Mouse (Mus musculus): ENCODE measurements around the gene Dync2h1.
"Not testable (repeated sequence)": the region's sequence is repeated elsewhere in the genome, so short reads cannot be mapped to it uniquely, and the experiment has no call there.

Gene Dync2h1

DNA sequence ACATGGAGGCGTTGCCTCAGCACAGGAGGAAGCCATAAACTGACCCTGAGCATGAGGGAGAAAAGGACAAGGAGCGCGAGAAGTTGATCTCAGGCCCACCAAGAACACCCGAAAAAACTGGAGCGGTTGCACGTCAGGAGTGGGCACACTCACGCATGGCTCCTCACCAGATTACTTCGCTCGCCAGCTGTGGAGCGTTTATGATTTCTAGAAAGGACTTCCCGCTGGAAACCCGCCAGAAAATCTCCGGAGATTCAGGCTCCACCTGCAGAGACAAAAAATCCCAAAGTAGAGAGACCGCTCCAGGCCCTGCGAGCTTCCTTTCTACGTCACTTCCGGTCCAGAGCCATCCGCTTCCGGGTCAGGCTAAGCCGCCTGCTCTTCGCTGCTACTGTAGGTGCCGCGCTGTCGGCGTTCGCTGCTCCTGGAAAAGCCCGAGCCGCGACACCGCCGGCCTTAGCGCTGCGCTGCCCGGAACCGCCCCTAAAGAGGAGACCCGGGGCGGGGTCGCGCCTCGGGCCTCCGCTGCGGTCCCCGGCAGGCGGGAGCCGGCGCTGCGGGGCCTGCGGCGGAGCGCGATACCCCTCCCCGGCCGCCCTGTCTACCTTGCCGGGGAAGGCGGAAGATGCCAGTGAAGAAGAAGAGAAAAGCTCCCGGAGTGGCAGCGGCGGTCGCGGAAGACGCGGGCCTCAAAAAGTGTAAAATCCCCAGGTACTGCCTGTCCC, at the start of gene Dync2h1, which contains the start of gene Dcun1d5:
Dync2h1 (minus strand) TSS at position 275 of the 725 bp plus-strand sequence.
Dcun1d5 (plus strand) TSS at position 349 of the 725 bp plus-strand sequence.
- peak; percentile 89 for DNase-seq (ENCODE audit: low spot score)

- DNase-seq (ENCODE audit: low spot score), result no peak
Observed at GRCm38 (mm10) chr9:7221460-7221859, 37.2 kb upstream of the Dync2h1 start.

GRCm38 (mm10) chr9:7221024-7221423, 36.8 kb upstream of the Dync2h1 start:
- no peak for DNase-seq (ENCODE audit: low spot score)

DNA sequence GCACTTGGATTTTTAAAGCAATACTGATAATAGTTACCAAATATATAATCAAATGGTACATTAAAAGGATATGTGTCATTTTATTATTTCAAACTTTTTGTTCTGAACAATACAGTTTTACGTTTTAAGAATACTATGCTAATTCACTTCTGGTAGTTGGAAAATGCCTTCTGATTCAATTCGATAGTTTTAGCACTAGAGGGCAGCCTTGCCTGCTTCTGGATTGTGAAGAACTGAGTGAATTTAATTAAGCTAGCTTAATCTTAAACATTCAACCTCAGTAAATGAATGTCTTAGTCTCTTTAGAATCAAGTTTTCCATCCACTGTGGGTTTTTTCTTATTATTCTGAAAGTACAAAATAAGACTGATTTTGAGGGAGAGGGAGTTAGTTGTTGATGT, 32.0 kb upstream of the Dync2h1 start:
- DNase-seq (ENCODE audit: low spot score), result no peak

DNA sequence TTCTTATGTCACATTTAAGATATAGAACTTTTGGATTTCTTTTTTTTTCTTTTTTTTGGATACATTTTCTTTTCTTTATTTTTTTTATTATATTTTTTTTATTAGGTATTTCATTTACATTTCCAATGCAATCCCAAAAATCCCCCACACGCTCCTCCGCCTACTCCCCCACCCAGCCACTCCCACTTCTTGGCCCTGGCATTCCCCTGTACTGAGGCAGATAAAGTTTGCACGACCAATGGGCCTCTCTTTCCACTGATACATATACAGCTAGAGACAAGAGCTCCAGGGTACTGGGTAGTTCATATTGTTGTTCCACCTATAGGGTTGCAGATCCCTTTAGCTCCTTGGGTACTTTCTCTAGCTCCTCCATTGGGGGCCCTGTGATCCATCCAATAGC, 6.4 kb upstream of the Dync2h1 start:
- DNase-seq (ENCODE audit: low spot score), result not testable (repeated sequence)

GRCm38 (mm10) chr9:7184897-7185291, 648 bp upstream of the Dync2h1 start:
- no peak for DNase-seq (ENCODE audit: low spot score)

DNA sequence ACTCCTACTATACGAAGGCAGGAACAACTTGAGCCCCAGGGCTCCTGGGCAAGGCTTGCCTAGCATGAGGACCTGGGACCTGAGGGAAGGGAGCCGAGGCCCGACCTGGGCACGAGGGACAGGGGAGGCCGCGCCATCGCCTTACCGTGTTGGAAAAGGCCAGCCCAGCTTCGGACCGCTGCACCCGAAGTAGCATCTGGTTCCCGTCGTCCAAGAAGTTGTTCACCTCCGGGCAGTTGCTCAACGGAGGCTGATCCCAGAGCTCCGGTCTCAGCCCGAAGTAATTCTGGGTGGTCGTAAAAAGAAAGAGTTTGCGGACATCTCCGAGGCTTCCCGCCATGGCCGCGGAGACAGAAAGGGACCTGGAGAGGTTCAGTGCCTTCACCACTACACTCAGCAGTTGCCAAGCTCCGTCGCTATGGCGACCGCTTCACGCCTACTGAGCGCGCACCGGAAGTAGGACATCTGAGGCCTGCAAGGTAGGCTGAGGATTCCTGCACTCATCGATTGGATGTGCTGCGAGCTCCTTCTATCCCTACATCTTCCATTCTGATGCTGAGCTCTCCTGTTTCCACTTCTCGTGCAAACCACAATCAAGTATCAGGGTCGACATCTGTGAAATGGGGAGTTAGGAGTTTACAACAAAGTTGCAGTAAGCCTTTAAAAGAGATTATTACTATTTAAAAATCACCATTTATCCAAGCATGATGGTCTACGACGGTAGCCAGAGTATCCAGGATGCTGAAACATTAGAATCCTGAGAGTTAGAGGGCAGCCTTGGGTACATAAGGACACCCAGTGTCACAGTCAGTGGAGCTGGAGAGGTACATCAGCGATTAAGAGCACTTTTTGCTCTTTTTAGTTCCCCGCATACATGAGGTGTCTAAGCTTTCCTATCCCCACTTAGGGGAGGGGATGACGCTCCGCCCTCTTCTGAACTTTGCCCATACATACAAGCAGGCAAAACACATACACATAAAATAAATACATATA, 7.3 kb downstream of the Dync2h1 start:
- peak; percentile 89 for DNase-seq (ENCODE audit: low spot score)

DNA sequence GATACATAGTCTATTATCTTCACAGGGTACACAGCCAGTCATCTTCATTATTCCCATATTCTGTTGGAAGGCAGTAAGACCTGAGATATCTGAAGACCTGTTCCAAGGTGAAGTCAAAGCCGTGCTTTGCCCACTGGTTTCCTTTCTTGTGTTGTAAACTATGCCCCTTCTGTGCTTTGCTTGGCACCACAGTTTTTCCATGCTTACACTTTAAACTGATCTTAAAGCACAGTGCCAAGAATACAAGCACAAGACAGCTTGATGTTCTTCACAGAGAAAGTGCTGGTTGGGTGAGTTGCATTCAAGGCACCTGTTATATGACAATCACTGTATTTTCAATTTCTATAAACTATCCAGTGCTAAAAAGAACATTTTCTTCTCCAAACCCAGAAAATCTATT, 10.5 kb downstream of the Dync2h1 start:
- DNase-seq (ENCODE audit: low spot score), result no peak

DNA sequence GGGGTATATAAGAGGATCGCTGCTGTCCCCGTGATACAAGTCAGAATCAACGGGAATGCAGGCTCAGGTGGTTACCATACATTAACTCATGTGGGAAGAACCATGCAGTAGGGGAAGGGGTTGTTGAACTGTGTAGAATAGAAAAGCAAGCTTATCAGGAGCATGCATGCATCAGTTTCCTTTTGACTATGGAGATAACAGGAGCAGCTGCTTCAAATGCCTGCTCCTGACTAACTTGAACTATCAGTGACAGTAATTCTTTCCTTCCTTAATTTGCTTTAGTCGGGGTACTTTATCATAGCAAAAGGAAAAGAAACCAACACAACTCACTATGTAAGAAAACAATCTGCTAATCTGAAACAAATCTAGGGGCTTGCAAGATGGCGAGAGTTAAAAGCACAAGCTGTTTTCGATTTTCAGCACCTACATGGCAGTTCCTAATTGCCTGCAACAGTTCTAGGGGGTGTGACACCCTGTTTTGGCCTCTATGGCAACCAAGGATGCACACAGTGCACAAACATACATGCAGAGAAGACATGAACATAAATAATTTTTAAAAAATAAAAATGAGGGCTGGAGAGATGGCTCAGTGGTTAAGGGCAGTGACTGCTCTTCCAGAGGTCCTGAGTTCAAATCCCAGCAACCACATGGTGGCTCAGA, 16.8 kb downstream of the Dync2h1 start:
- DNase-seq (ENCODE audit: low spot score), result no peak

GRCm38 (mm10) chr9:7160688-7161087, 23.6 kb downstream of the Dync2h1 start:
- DNase-seq (ENCODE audit: low spot score), result no peak

DNA sequence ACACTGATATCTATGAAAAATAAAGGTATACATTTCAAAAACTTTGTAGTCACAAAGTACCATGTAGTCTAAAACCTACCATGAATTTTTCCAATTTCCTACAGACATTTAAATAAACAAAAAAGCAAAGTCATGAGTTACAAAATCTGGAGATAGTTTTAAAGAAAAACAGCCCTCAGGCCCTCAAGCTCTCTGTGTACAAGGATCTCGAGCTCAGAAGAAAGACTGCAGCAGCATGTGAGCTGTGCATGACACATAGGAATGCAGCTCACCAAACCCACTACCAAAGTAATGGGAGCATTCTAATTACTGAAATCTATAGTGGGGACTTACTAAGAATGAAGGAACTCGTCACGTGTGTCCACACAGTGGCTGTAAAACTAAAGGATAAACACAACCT, 24.5 kb downstream of the Dync2h1 start:
- no peak for DNase-seq (ENCODE audit: low spot score)

DNA sequence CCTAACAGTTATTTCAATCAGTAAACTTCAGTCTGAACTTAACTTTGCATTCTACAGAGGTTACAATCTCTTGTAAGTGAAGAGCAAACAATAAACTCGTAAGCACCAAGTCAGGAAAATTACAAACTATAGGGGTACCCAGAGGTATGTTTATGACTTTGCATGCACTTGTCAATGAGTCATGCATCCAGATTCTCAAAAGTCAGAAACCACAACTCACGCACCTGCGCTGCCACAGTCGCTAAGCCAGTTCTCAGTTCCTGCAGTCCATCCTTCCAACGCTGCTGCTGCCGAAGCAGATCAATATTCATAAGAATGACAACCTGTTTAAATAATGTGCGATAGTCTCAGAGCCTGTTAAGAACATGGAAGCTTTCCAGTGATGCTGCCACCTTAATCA, 25.6 kb downstream of the Dync2h1 start:
- DNase-seq (ENCODE audit: low spot score), result no peak

DNA sequence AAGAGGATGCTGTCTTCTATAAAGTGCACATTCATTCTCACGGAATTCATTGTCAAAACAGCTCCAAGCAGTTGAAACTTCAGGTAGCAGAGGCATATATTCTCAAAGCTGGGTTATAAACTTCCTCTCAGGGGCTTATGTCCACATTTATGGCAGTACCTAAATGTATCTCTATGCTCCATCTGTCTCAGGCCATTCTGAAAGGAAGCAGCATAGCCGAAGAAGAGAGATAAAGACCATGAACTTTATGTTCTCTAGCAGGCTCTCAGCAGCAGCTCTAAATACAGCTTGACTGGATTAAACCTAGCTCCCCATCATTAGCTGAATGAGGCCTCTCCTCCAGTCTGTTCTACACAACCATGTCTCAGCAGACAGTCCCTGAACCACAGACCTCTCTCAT, 29.9 kb downstream of the Dync2h1 start:
- DNase-seq (ENCODE audit: low spot score), result no peak

DNA sequence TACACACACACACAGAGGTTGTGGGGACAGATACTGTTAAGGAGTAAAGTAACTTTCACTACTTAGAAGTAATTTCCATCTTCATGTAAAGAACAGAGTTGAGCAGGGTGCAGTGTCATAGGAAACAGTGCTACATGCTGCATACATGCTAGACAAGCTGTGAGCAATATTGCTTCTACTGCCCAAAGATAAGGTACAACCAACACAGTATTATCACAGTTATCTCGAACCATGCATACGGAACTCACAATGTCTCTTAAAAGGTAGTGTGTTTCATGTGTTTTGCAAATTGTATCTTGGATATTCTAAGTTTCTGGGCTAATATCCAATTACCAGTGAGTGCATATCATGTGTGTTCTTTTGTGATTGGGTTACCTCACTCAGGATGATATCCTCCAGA, 61.4 kb downstream of the Dync2h1 start:
- DNase-seq (ENCODE audit: low spot score), result no peak

- DNase-seq (ENCODE audit: low spot score), result no peak
Observed at GRCm38 (mm10) chr9:7110166-7110565, 74.1 kb downstream of the Dync2h1 start.

GRCm38 (mm10) chr9:7101361-7101760, 82.9 kb downstream of the Dync2h1 start:
- DNase-seq (ENCODE audit: low spot score), result no peak

- no peak for DNase-seq (ENCODE audit: low spot score)
Observed at GRCm38 (mm10) chr9:7074625-7075024, 109.6 kb downstream of the Dync2h1 start.

GRCm38 (mm10) chr9:7070846-7071245, 113.4 kb downstream of the Dync2h1 start:
- DNase-seq (ENCODE audit: low spot score), result no peak

GRCm38 (mm10) chr9:7050588-7050987, 133.7 kb downstream of the Dync2h1 start:
- DNase-seq (ENCODE audit: low spot score), result peak; percentile 4

GRCm38 (mm10) chr9:7042635-7043273, 141.5 kb downstream of the Dync2h1 start:
- no peak for DNase-seq (ENCODE audit: low spot score)

GRCm38 (mm10) chr9:7041231-7041630, 143.0 kb downstream of the Dync2h1 start:
- no peak for DNase-seq (ENCODE audit: low spot score)

DNA sequence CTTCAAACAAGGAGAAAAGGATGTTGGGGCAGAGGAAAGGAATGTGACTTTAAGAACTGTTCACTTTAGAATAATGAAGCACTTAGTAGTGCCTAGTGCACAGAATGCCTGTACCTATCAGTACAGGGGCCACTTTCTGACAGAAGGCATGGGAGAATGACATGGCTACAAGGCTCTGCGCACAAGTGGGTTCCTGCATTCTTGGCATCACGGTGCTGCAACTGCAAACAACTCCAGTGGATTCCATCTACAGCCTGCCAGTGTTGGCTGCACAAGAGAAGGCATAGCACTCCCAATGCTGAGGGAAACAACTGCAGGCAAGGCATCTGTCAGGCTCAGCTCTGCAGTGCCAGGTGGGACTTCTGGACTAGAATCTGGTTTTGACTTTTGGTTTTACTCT, 151.7 kb downstream of the Dync2h1 start:
- no peak for DNase-seq (ENCODE audit: low spot score)
